Mouse (Mus musculus): Measurements from ENCODE around the gene Dpf3. TPM values are rescaled to one million over a fixed set of nuclear protein-coding genes. Genes with fewer than 3 reads are reported as not detected.

Gene Dpf3
- polyA plus RNA-seq, 1 experiment: 1.9 TPM

DNA sequence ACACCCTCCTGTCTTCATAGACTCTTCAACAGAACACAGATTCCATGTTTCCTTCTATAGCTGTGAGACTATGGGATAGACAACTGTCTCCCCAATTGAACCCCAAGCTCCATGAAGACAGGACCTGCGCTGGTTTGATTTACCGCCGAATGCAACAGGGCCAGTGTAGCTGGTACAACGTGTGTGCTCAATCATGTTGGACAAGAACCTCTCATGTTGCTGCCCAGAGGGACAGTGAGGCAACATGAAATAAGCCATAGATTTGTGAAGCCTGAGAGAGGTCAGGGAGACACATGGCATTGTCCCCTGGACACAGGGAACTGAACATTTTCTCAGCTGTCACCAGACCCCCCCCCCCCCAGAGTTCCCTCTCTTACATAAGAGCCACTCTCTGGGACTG is 21.5 kb downstream of the Dpf3 start:
- Histone ChIP-seq H3K9me3 (ENCODE audit: control insufficient read depth, low read length) (no peaks in the 10 kb centered on the region), H3K4me1 (ENCODE audit: control insufficient read depth) (peaks cover 38% of the 10 kb centered on the region), H3K4me3 (replicated peaks) (no peak overlapping the region), H3K27me3 (ENCODE audit: control insufficient read depth) (no peaks in the 10 kb centered on the region), H3K36me3 (ENCODE audit: control insufficient read depth) (peaks cover 17% of the 10 kb centered on the region)
- no peak for TF ChIP-seq GATA1 (IDR thresholded peaks at IDR 0.05; ENCODE audit: low read length)
- TF ChIP-seq TAL1 (IDR thresholded peaks at IDR 0.05; ENCODE audit: low read length): no peak

DNA sequence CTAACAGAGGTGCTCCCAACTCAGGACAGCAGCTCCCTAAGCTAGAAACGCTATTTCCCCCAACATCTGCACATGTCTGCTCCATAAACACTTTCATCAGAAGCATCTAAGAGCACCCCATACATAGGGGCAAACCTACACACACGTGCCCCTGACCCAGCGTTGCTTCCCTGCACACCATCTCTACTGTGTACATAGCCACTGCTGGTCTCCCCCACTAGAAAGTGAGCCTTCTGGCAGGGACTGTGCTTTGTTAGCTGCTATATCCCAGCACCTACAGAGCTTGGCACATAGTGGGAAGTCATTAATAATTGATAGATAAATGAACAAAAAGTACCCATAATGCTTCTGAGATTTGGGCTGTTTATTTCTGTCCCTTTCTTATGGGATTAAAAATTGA is 27.2 kb downstream of the Dpf3 start:
- no peak overlapping the region for H3K4me3 ChIP-seq (replicated peaks)
- H3K36me3 ChIP-seq (ENCODE audit: control insufficient read depth): peaks cover 22% of the 10 kb centered on the region
- H3K27me3 ChIP-seq (ENCODE audit: control insufficient read depth): no peaks in the 10 kb centered on the region
- TF ChIP-seq TAL1 (IDR thresholded peaks at IDR 0.05; ENCODE audit: low read length) (no peak), GATA1 (IDR thresholded peaks at IDR 0.05; ENCODE audit: low read length) (no peak)
- H3K4me1 ChIP-seq (ENCODE audit: control insufficient read depth): peaks cover 23% of the 10 kb centered on the region
- no peaks in the 10 kb centered on the region for H3K9me3 ChIP-seq (ENCODE audit: control insufficient read depth, low read length)

DNA sequence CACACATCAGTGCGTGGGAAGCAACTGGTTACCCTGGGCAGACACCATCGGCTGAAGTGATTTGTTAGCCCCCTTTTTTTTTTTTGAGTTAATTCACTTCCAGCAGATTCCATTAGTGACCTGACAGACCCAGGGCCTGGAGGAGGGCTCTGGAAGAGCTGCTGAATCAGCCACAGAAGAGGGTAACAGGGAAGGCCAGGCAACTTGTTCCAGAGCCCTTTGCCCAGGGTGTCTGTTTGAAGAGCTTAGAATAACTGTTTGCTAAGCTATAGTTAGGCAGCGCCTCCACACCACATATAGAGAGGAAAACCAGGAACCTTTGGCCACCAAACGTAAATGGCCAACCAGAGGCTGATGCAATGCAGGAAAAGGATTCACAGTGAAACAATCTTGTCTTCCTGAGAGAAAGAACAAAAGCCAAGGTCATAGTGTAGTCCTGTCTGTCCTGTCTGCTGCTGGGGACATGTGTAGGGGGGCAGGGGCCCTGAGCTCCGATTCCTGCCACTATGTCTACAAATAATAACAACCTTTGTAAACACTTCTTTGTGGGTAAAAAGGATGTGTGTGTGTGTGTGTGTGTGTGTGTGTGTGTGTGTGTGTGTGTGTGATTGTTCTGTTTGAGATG is 32.7 kb downstream of the Dpf3 start:
- TF ChIP-seq TAL1 (IDR thresholded peaks at IDR 0.05; ENCODE audit: low read length) (no peak), GATA1 (IDR thresholded peaks at IDR 0.05; ENCODE audit: low read length) (no peak)
- Histone ChIP-seq H3K9me3 (ENCODE audit: control insufficient read depth, low read length) (no peaks in the 10 kb centered on the region), H3K4me3 (replicated peaks) (no peak overlapping the region), H3K36me3 (ENCODE audit: control insufficient read depth) (peaks cover 5% of the 10 kb centered on the region), H3K27me3 (ENCODE audit: control insufficient read depth) (no peaks in the 10 kb centered on the region), H3K4me1 (ENCODE audit: control insufficient read depth) (peaks cover 12% of the 10 kb centered on the region)

DNA sequence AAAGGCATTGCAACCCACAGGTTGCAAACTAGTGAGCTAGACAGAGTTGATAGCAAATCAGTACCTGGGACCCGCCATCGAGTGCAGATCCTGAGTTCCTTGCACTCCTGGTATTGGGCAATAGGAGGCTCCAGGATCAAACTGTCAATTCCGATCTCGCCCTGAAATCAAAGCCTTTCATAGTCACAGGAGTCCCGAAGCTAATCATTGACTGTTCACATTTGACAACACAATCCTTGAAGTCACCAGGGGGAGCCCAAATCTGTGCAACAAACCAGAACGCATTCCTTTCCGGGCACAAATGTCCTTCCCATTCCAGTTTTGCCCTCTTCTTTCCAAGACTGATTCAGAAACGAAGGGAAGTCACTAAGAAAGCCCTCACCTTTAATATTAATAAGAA is 35.7 kb downstream of the Dpf3 start:
- H3K4me1 ChIP-seq (ENCODE audit: control insufficient read depth): peaks cover 6% of the 10 kb centered on the region; the same call in 1 of the 2 replicates
- no peak for TF ChIP-seq GATA1 (IDR thresholded peaks at IDR 0.05; ENCODE audit: low read length)
- H3K27me3 ChIP-seq (ENCODE audit: control insufficient read depth): peaks cover 8% of the 10 kb centered on the region
- peaks cover 10% of the 10 kb centered on the region for H3K36me3 ChIP-seq (ENCODE audit: control insufficient read depth)
- H3K4me3 ChIP-seq (replicated peaks): no peak overlapping the region
- H3K9me3 ChIP-seq (ENCODE audit: control insufficient read depth, low read length): no peaks in the 10 kb centered on the region

- TF ChIP-seq GATA1 (IDR thresholded peaks at IDR 0.05; ENCODE audit: low read length) (no peak), TAL1 (IDR thresholded peaks at IDR 0.05; ENCODE audit: low read length) (no peak)
- Histone ChIP-seq H3K27me3 (ENCODE audit: control insufficient read depth) (peaks cover 8% of the 10 kb centered on the region), H3K9me3 (ENCODE audit: control insufficient read depth, low read length) (no peaks in the 10 kb centered on the region), H3K4me1 (ENCODE audit: control insufficient read depth) (peaks cover 8% of the 10 kb centered on the region), H3K4me3 (replicated peaks) (no peak overlapping the region), H3K36me3 (ENCODE audit: control insufficient read depth) (peaks cover 7% of the 10 kb centered on the region)
Measured at GRCm38 (mm10) chr12:83450471-83450870, 37.0 kb downstream of the Dpf3 start.

DNA sequence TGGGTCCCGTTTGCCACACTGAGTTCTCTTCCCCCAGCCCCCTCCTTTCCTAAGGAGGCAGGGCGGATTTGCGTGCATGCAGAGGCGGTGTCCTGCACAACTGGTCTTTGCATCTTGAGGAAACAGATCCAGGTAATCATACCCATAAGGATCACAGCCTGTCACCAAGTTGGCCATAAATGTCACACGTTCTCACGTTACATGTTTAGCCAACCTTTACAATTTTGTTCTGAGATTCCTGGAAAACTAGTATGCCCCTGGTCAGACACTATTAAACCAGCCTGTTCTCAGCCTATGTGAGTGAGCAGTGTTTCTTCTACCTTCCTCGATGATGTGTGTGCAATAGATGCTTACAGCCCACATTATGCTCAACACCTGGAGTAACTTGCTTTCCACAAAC is 38.3 kb downstream of the Dpf3 start:
- H3K27me3 ChIP-seq (ENCODE audit: control insufficient read depth): peaks cover 8% of the 10 kb centered on the region
- no peaks in the 10 kb centered on the region for H3K9me3 ChIP-seq (ENCODE audit: control insufficient read depth, low read length)
- H3K36me3 ChIP-seq (ENCODE audit: control insufficient read depth): peaks cover 4% of the 10 kb centered on the region
- peaks cover 8% of the 10 kb centered on the region for H3K4me1 ChIP-seq (ENCODE audit: control insufficient read depth)
- no peak overlapping the region for H3K4me3 ChIP-seq (replicated peaks)
- TF ChIP-seq TAL1 (IDR thresholded peaks at IDR 0.05; ENCODE audit: low read length) (no peak), GATA1 (IDR thresholded peaks at IDR 0.05; ENCODE audit: low read length) (no peak)

DNA sequence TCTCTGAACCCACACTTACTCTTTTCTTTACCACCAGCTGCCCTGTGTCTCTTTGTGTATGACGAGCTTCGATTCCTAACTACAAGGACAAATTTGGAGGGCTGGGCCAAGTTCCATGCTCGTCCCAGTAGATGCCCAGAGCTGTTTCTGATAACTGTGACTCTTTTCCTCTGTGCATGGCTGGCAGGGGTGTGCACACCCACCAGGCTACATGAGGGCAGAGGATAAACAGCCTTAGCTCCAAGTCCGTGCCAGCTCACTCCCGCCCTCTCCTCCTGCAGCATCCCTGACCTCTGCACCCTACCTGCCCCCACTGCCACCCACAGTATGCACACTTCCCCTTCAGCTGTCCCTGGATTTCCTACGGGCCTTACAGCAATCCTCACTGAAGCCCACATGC is 41.9 kb downstream of the Dpf3 start:
- H3K4me1 ChIP-seq (ENCODE audit: control insufficient read depth): peaks cover 8% of the 10 kb centered on the region
- peaks cover 4% of the 10 kb centered on the region for H3K36me3 ChIP-seq (ENCODE audit: control insufficient read depth)
- no peak for TF ChIP-seq GATA1 (IDR thresholded peaks at IDR 0.05; ENCODE audit: low read length)
- no peak overlapping the region for H3K4me3 ChIP-seq (replicated peaks)
- no peaks in the 10 kb centered on the region for H3K9me3 ChIP-seq (ENCODE audit: control insufficient read depth, low read length)
- peaks cover 8% of the 10 kb centered on the region for H3K27me3 ChIP-seq (ENCODE audit: control insufficient read depth)

DNA sequence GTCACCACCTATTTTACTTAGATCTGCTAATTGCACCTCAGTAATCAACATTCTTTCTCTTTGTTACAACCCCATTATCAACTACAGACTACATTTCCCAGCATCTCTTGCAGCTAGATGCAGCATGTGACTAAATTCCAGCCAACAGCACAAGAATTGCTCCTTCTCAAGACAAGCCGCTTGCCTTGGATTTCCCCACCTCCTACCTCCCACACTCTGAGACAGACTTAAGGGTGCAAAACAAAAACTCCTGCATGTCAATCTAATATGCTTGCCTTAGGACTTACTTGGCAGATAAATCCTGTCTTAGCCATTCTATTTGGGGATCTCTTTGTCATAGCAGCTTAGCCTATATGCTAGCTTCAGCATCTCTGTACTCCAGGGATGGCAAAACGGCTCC is 43.1 kb downstream of the Dpf3 start:
- Histone ChIP-seq H3K4me1 (ENCODE audit: control insufficient read depth) (peaks cover 11% of the 10 kb centered on the region), H3K36me3 (ENCODE audit: control insufficient read depth) (peaks cover 8% of the 10 kb centered on the region), H3K27me3 (ENCODE audit: control insufficient read depth) (peaks cover 5% of the 10 kb centered on the region), H3K4me3 (replicated peaks) (no peak overlapping the region), H3K9me3 (ENCODE audit: control insufficient read depth, low read length) (no peaks in the 10 kb centered on the region)
- TF ChIP-seq GATA1 (IDR thresholded peaks at IDR 0.05; ENCODE audit: low read length): no peak

GRCm38 (mm10) chr12:83438002-83438401 is 49.5 kb downstream of the Dpf3 start:
- Histone ChIP-seq H3K27me3 (ENCODE audit: control insufficient read depth) (no peaks in the 10 kb centered on the region), H3K9me3 (ENCODE audit: control insufficient read depth, low read length) (no peaks in the 10 kb centered on the region), H3K4me3 (replicated peaks) (no peak overlapping the region), H3K36me3 (ENCODE audit: control insufficient read depth) (peaks cover 7% of the 10 kb centered on the region), H3K4me1 (ENCODE audit: control insufficient read depth) (peaks cover 18% of the 10 kb centered on the region)
- TF ChIP-seq TAL1 (IDR thresholded peaks at IDR 0.05; ENCODE audit: low read length) (no peak), GATA1 (IDR thresholded peaks at IDR 0.05; ENCODE audit: low read length) (no peak)

Data from erythroblast, embryonic 14.5 days (primary cell).